Mouse (Mus musculus) bone marrow, adult 2 months (tissue): ENCODE measurements around the gene Cacng2.

Experiments
- CTCF ChIP-seq: fragments of 200-500 bp; IDR thresholded peaks from 2 replicates; pipeline ENCODE4 v1.5.1; 2011; ENCODE audit warnings: low read length, control low read depth; ENCODE audit not compliant: control insufficient read depth, insufficient read depth
- POLR2A ChIP-seq: fragments of 200-500 bp; IDR thresholded peaks from 2 replicates; pipeline ENCODE4 v1.6.1; 2011; ENCODE audit warnings: low read depth, mild to moderate bottlenecking, control low read depth, low read length, borderline replicate concordance; ENCODE audit not compliant: control insufficient read depth

GRCm38 (mm10) chr15:77955440-77956403 is 164.1 kb downstream of the Cacng2 start:
- no peak for TF ChIP-seq CTCF
- TF ChIP-seq POLR2A, result peak; percentile 28; the same call in 1 of the 2 replicates
